Mouse (Mus musculus): ENCODE results near the gene Stk17b.
"Not testable (repeated sequence)": the region's sequence is repeated elsewhere in the genome, so short reads cannot be mapped to it uniquely, and the experiment has no call there.

GRCm38 (mm10) chr1:53749881-53750385 is 35.1 kb downstream of the Stk17b start:
- not testable (repeated sequence) for TF ChIP-seq CTCF (conservative IDR thresholded peaks at IDR 0.05; ENCODE audit: low read length)
- TF ChIP-seq POU5F1 (IDR thresholded peaks at IDR 0.05; ENCODE audit: borderline replicate concordance, low read length) = peak; percentile 5; the same call in 1 of the 2 replicates
- TF ChIP-seq NANOG (IDR thresholded peaks at IDR 0.05; ENCODE audit: borderline replicate concordance, low read length) = peak; percentile 72

All from E14TG2a.4 (cell line).